Mouse (Mus musculus): ENCODE data around the gene Mgarp.

- no peak for TF ChIP-seq POLR2A (IDR thresholded peaks at IDR 0.05; ENCODE audit: extremely low read depth, insufficient read depth, low read length)
- no peak for TF ChIP-seq CTCF (IDR thresholded peaks at IDR 0.05; ENCODE audit: extremely low read depth, insufficient read depth, low read length)
These were observed 20.9 kb upstream of the Mgarp start for GRCm38 (mm10) chr3:51417485-51417884.
